Mouse (Mus musculus) adrenal gland, postnatal 10 days (tissue): ENCODE data around the gene Abhd2. TPM values are rescaled to one million over a fixed set of nuclear protein-coding genes. Genes with fewer than 3 reads are reported as not detected.

ENCODE experiments used
- DNase-seq: peaks from one replicate; pipeline ENCODE4 v3.0.0; 2021; ENCODE audit warnings: mixed read lengths
- total RNA-seq, 2 experiments: library from RNA; stranded (reverse); gene quantifications; 2 replicates each; pipeline ENCODE4 v1.2.3; 2021

Abhd2 gene
- total RNA-seq, 2 experiments from 2014 or later: 247 to 382 TPM

DNA sequence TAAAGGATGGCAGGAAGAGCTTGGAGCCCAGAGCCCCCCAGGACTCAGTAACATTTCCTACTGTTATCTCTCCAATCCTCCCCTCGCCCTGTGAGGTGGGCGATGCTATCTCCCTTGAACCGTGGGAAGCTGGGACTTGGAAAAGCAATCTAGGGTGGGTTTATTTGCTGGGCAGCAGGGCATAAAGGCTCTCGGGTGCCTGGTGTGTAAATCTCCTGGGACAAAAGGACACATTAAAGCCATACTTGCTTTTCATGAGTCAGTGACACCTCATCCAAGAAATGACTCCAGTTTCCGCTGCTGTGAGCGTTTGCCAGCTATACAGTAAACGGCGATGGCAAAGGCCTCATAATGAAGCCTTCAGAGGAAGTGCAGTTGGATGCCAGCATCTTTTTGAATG, 50.9 kb downstream of the Abhd2 start:
- no peak for DNase-seq

DNA sequence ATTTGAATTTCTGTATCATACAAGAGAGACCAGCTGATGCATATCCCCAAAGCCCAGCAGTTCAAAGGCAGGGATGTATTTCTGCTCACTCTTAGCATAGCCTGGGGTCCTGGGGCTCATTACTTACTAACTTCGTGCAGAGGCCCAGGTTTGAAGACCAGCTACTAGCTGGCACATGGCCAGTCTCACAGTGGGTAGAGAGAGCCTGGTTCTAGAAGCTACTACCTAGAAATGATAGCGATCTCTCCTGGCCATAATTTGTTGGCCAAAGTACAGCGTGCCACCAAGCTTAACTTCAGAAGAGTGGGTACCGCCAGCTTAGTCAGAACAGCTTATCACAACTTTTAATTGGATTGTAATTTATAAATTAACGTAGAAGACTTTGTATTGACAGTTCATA, 55.8 kb downstream of the Abhd2 start:
- no peak for DNase-seq

DNA sequence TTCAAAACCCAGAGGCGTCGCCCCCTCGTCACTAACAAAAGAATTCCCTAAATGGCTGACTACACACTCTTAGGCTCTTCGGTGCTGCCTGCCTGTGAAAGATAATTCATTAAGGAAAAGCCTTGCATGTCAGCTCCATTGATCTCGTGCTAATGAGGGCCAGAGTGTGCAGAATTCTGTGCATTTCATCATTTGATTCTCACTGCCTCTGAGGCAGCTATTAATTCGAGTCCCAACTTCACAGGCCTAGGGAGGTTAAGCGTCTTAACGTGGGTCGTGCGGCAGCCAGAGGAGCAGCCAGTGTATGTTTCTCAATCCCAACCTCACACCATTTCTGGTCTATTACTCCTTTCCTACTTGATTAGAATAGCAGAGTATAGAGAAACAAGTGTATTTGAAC, 58.2 kb downstream of the Abhd2 start:
- DNase-seq: no peak

DNA sequence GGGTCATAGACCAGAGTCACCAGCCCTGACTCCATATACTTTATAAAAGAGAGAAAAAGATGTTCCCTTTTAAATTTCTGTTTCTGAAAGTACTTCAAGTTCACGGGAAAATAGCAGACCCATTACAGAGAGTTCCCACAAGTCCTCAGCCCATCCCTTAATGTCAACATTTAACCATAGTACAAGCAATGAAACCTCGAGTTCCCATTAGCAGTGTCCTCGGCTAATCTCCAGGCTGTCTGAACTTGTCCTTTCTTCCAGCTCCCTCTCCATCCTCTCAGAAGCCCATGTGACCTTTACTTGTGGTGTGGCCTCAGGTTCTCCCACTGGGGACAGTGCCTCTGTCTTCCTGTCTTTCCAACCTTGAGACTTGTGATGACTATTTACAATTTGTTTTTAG, 60.4 kb downstream of the Abhd2 start:
- no peak for DNase-seq

DNA sequence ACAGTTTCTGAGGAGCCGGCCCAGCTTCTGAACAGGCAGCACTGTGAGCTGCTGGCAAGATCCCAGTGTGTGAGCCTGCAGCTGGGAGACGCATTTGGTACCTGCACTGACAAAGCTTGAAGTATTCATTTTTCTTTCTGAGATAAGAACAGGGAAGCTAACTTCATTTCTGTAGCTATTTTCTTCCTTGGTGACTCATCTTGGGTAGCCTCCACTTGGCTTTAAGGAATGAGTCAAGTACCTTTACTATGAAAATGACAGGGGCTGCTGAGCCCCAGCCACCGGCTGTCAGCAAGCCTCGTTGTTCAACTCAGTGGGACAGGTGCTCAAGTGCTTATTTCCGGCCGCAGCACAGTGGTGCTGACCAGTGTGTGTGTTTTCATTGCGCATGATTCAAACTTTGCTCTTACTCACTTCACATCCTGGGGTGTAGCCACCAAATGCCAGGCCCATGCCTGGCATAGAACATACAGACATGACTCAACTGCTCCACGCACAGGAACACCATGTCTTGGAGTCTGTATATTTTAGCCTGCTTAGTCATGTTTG, 63.4 kb downstream of the Abhd2 start:
- DNase-seq: no peak

DNA sequence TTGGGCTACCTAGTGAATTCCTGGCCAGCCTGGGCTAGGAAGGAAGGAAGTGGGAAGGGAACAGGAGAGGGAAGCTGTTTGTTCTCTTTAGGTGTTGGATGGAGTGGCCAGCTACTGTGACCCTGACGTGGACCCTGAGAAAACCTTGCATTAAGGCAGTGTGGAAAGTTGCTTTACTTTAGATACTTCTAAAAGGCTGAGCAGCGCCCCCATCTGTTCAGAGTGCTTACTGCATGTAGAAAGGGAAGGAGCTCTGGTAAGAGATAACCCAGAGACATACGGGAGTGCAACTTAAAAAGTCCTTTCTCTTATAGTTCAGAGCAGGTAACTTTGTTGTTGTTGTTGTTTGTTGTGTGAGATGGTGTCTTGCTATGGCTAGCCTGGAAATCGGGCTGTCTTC, 72.9 kb downstream of the Abhd2 start:
- DNase-seq: peak; percentile 83

DNA sequence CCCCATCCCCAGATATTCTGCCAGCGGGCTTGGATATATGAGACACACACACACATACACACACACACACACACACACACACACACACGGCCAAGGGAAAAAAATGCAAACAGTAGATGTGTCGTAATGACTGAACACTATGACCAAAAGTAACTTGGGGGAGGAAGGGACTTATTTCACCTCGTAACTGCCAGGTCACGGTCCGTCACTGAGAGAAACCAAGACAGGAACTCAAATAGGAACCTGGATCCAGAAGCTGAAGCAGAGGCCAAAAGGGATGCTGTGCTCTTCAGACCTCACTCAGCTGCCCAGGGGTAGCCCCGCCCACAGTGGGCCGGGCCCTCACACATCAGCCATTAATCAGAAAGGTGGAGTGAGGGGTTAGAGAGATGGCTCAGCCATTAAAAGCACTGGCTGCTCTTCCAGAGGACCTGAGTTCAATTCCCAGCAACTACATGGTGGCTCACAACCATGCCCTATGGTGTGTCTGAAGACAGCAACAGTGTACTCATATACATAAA, 73.6 kb downstream of the Abhd2 start:
- no peak for DNase-seq

DNA sequence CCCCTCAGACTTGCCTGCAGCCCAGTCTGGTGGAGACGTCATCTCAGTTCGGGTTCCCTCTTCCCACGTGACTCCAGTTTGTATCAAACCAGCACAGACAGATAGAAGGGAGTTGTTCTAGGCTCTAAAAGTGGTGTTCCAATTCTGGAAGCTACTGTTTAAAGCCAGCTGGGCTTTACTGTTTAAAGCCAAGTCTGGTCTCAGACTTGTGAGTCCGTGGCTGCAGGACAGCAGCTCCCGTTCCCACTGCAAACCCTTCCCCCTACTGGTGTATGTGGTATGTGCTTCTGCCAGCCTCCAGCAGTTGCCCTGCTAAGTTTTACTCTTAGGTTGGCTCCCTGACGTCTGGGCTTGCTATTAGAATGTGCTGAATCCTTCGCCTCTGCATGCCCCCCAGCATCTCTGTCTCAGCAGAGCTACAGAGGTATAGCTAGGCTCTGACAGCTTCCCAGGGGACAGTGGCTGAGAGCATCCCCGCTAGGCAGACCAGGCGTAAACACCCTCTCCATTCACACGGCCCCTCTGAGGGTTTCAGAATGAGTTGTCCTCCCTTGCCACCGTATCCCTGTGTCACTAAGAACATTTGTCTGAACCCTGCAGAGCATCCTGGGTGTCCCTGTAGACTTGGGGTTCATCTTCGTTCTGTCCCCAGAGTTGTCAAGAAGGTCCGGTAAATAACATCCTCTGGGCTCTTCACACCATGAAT, 74.3 kb downstream of the Abhd2 start:
- no peak for DNase-seq

DNA sequence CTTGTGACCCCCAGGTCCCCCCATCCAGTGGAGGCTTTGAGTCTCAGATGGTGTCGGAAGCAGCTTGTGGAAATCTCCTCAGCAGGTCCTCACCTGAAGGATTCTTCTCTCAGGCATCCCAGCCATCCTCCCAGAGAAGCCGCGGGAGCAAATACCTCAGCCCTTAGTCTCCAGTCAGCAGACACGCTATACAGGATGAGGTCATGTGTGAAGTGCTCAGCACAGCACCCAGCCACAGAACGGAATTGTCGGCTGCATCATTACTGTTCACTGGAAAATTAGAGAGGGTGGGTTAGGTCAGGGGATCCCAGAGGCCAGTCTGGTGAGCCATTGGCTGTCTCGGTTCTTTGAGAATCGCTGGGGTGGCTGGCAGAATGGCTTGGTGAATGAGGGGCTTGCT, 75.8 kb downstream of the Abhd2 start:
- DNase-seq: no peak

DNA sequence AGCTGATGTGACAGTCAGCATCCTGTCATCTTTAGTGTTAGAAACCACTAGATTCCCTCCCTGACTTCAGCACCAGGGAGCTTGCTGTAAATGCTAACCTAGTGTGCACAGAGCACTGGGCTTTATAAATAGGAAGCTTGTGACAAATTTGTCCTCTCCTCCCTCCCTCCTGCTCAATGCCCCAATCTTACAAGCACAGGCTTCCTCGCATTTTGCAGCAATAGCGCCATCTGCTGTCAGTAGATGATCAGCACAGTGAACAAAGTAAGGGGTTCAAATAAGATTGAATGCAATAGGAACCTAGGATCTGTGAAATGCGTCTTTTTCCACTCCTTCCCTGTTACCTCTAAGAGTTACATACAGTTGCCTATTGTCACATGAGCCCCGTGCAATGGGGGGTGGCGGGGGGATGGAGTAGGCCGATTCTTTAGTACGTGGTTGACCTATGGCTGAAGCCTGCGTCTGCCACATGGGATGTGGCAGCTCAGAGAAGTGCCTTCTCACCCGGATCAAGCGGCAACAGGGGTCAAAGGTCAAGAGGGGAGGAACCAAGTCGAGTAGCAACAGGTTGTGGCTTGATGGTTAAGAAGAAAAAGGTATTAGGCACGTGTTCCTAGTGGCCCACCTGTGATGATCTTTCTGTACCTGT, 76.9 kb downstream of the Abhd2 start:
- peak; percentile 77 for DNase-seq

DNA sequence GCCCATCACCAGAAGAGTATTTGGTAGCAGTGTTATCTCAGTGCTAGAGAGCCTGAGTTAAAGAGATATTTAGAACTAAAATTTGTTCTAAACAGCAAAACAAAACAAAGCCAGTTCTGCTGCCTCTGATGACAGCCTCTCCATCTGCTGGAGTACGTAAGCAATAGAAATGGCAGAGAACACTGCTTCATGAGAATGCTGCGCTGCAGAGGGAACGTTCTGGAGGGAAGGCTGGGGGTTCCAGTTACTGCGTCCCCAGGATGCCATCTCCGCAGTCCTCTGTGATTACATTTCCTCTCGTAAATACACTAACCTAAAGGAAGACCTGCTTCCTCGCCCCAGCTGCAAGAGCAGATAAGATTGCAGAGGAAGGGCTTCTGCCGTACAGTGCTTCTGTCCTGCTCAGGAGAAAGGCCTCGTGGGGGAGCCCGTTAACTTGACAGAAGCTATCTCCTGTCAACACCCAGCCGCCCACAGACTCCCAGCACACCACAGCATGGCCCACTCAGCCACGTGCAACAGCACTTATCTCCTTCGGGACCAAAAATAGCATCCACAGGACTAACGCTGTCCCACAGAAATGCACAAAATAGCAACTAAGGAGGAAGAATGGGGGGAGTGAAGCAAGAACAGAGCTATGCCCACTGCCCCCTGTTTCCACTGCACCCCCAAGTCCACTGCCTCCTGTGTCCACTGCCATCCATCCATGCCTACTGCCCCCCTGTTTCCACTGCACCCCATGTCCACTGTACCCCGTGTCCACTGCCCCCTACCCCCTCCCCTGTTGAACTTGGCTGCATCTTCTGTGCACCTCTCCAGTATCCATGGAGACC, 85.6 kb downstream of the Abhd2 start:
- no peak for DNase-seq

DNA sequence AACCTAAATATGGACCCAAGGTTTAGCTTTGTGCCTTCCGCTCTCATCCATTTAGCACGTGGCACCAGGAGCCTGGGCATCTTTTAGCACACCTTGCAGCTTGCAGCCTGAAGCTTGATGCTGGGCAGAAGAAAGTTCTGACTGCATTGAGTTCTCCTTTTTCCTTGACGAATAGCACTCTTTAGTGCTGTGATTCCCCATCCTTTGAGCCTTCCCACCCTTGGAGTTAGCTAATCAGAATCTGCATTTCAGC, 86.1 kb downstream of the Abhd2 start:
- no peak for DNase-seq

DNA sequence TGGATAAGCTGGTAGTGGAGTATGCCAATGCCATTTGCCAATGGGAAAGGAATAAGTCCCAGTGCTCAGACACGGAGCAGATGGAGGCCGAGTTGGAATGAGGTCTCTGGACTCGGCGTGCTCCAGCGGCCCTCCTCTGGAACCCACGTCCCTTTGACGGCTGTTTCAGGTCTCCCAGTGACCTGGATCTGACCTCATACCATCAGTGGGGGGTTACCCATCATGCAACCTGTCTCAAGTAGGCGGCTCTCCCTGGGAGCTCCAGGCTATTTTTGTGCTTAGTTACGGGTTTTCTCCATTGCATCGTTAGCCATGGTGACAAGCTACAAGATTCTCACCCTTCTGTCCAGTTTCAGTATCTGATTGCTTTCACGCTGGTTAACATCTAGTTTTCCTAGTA, 87.1 kb downstream of the Abhd2 start:
- DNase-seq: no peak

DNA sequence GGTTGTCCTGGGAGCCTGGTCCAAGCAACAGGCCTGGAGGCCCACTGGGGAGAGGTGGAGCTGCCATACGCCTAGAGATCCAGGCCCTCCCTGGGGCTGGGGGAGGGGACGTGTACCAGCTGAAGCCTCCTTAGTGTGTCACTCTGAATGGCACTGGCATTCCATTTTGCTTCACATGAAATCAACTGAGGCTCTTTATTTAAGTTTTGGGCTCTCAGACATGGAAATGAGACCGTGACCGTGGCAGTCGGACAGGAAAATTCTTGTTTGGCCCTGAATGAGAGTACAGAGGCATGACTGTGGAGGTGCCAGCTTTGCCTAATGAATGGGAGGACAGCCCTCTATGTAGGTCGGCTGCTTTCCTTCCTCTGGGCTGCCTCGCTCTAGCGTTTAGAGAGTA, 89.2 kb downstream of the Abhd2 start:
- no peak for DNase-seq

DNA sequence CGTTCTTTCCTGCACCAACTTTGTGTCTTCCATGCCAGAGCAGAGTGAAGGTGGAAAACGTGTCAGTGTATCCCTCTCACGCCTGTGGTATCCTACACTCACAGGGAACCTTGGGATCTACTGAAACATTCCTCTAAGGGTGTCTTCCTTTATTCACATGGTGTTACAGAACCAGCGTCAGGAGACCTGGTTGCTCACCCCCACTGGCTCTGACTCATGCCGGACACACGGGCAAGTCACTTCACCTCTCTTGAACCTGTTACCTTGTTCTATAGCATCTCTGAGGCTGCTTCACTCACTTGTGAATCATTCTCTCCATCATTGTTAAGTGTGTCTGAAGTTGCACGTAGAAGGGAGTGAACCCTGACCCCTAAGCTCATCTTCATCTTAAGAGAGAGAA, 89.8 kb downstream of the Abhd2 start:
- DNase-seq: no peak

DNA sequence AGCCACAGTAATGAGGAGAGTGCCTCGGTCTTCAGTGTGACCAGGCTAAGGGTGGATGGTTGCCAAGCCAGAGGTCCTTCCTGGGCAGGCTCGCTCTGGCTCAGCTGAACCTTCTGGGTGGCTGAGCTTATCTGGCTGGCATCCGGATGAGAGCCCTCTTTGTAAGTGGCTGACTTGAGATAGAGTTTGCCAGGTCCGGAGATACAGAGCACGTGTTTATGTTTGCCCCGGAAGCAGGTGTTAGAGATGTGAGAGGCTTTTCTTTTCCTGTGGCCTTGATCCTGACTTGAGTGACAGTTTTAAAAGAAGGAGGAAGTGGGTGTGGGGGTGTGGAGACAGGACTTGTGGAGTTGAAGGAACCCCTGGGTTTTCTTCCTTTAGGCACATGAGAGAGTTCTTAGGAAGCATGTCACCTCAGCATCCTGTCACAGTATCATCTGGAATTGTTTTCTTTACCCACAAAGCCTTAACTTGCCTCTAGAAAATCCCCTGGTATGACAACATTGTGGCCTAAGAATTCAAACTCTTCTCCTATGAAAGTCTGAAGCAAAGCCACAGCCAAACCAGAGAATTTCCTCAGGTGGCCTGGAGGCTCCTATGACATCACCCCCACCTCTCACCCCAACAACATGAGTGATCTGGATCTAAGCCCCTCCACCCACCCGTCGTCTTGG, 90.5 kb downstream of the Abhd2 start:
- peak; percentile 48 for DNase-seq

DNA sequence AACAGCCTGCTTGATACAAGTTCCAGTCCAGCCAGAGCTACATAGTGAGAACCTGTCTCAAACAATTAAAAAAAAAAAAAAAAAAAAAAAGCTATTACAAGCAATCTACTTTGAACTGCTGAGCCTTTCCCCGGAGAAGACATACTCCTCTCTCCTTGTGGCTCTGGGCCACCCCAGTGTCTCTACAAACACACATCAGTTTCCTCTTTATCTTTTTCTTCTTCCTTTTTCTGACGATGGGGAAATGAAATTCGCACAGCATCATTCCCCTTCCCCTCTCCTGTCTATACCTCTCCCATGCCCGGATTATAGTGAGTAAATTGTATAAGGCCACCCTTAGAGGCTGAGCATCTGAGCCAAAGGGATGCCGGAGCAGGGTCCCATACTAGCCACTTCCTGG, 95.7 kb downstream of the Abhd2 start:
- DNase-seq: no peak

DNA sequence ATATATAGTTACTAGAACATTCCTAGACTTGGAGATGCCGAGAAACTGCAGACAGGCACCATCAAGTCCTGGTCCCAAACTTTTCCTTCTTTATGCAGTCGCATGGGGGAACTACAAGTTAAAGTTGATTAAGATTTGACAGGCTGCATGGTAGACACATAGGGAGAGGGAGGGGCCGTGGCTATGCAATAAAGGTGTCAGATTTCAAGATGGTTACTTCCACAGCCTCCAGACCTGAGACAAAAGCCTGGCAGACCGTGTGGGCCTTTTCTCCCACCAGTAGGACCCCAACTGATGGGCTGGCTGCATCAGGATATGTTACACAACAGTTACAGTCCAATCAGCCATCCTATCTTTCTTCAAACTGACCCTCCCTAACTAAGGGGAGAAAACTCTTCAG, 96.4 kb downstream of the Abhd2 start:
- no peak for DNase-seq

DNA sequence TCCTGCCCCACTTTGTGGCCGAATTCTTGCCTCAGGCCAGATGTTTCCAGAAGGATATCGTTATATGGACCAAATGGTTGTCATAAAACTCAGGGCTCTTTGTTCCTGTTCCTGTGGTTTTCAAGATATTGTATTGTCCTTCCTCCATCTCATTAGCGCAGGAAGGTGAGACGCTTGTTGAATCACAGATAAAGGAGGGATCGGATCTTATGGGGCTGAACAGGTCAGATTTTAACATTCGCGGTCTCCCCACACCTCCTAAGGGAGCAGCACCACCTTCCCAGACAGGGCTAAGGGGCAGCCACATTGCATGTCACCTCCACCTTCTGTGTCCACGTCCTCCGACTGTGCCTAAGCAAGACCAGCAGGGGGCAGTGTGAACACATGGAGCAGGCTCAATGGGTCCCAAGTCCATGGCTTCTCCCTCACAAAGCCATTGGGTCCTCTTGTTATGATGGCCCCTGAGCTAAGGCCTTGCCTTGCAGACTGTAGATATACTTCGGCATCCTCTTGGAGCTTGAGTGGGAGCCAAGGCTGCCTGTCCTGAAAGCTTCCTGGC, 98.4 kb downstream of the Abhd2 start:
- peak; percentile 88 for DNase-seq

DNA sequence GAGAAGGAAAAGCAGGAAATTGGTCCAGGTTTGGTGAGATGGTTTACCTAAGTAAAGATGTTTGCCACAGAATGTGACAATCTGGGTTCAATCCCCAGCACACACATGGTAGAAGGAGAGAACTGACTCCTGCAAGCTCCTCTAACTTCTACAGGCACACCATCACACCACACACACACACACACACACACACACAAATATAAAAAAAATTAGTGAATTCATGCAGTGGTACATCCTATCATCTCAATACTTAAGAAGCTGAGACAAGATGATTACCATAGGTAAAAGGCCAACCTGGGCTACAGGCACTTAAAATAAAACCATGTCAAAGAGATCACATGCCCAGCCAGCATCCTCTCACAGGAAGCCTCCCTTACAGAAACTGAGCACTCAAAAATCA, 101.0 kb downstream of the Abhd2 start:
- DNase-seq: no peak

DNA sequence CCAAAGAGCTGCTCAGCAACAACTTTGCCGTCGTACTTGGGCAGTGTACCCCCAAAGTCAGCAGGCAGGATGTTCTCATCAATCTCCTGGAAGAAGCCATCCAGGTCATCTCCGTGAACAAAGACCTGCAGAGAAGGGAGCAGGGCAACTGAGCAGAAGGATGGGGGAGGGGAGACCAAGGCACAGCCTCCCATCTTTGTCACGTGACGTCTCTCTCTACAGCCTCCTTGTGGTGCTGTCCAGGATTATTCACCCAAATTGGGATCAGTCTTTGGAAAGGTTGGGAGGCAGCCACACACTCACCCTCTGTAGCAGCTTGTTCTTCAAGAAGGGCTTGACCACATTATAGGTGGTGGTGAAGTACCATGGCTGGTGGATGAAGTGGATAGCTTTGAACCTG, 102.6 kb downstream of the Abhd2 start:
- DNase-seq: no peak

DNA sequence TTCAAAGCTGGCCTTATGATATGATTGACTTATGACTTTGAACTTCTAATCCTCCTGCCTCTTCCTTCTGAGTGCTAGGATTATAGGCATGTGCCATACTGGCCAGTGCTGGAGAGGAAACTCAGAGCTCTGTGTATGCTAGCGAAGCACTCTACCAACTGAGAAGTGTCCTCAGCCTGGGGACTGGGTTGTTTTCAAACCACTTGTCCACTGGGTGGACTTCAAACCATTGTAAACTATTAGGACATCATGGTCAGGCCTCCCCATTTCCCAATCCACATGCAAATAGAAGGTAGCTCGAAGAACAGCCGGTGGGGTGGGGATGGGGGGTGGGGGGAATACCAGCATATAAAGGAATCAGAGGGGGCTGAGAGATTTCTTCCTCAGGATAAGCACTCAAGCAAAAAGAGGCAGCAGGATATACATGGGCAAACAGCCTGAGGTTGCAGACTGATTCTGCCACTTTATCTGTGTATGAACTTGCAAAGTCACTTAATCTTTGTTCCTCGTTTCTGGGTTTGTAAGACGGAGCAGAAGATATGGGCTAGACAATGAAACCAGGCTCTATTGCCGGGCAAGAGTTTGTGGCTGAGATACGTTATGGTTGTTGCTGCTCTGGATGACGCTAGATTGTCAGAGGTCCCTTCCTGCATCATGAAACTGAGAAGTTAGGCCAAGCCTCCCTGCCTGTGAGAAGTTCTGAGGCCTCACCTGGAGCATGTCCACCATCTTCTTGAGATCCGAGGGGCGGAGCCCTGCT, 103.7 kb downstream of the Abhd2 start:
- no peak for DNase-seq
